Mouse (Mus musculus) frontal cortex, postnatal 10 days (tissue): Measurements from ENCODE around the gene Kcnj10.

ENCODE experiments used
- DNase-seq, 2 experiments: peaks; one replicate each; pipeline ENCODE4 v3.0.0; 2022; ENCODE audit warnings: low spot score in 2 of 2, mixed read lengths in 1 of 2

Gene Kcnj10

GRCm38 (mm10) chr1:172376758-172377458, 35.9 kb downstream of the Kcnj10 start:
- DNase-seq: no peak

- DNase-seq: no peak
These were observed 39.1 kb downstream of the Kcnj10 start for GRCm38 (mm10) chr1:172380066-172380465.

GRCm38 (mm10) chr1:172382090-172382489, 41.1 kb downstream of the Kcnj10 start:
- no peak for DNase-seq

GRCm38 (mm10) chr1:172387246-172387645, 46.2 kb downstream of the Kcnj10 start:
- no peak for DNase-seq

GRCm38 (mm10) chr1:172390769-172391168, 49.8 kb downstream of the Kcnj10 start:
- no peak for DNase-seq

GRCm38 (mm10) chr1:172391807-172392581, 51.0 kb downstream of the Kcnj10 start:
- no peak for DNase-seq

GRCm38 (mm10) chr1:172392643-172393170, 51.7 kb downstream of the Kcnj10 start:
- DNase-seq: no peak

- no peak for DNase-seq
These were observed 52.7 kb downstream of the Kcnj10 start for GRCm38 (mm10) chr1:172393739-172394138.

GRCm38 (mm10) chr1:172396996-172397752, 56.2 kb downstream of the Kcnj10 start:
- DNase-seq: no peak

- DNase-seq: no peak
These were observed 65.2 kb downstream of the Kcnj10 start for GRCm38 (mm10) chr1:172406077-172406706.

- DNase-seq: no peak
These were observed 68.0 kb downstream of the Kcnj10 start for GRCm38 (mm10) chr1:172408996-172409395.

GRCm38 (mm10) chr1:172409431-172409830, 68.4 kb downstream of the Kcnj10 start:
- DNase-seq: no peak

GRCm38 (mm10) chr1:172410806-172411205, 69.8 kb downstream of the Kcnj10 start:
- DNase-seq: peak in 1 of 2 experiments; percentile 52

- DNase-seq: peak; percentile 27 to 79
These were observed 71.2 kb downstream of the Kcnj10 start for GRCm38 (mm10) chr1:172412204-172412603.

GRCm38 (mm10) chr1:172413491-172414230, 72.7 kb downstream of the Kcnj10 start:
- DNase-seq: no peak

- DNase-seq: no peak
These were observed 73.2 kb downstream of the Kcnj10 start for GRCm38 (mm10) chr1:172414231-172414585.

- DNase-seq: no peak
These were observed 74.1 kb downstream of the Kcnj10 start for GRCm38 (mm10) chr1:172415061-172415460.

GRCm38 (mm10) chr1:172418173-172418572, 77.2 kb downstream of the Kcnj10 start:
- DNase-seq: no peak

GRCm38 (mm10) chr1:172418642-172419041, 77.6 kb downstream of the Kcnj10 start:
- DNase-seq: no peak

- no peak for DNase-seq
These were observed 79.2 kb downstream of the Kcnj10 start for GRCm38 (mm10) chr1:172420181-172420580.

- no peak for DNase-seq
These were observed 82.4 kb downstream of the Kcnj10 start for GRCm38 (mm10) chr1:172423393-172423792.
